Mouse (Mus musculus) urinary bladder, postnatal 0 days (tissue): ENCODE measurements around the gene Bmi1. TPM values are rescaled to one million over a fixed set of nuclear protein-coding genes. Genes with fewer than 3 reads are reported as not detected.

ENCODE experiments used
- polyA plus RNA-seq: library from polyadenylated mRNA; unstranded; fragments of >200 nt; fragmentation: Nextera tagmentation; extraction: Ambion mirVana; gene quantifications from 2 replicates; pipeline ENCODE4 v1.2.1, GENCODE M21; 2015

The Bmi1 gene
- polyA plus RNA-seq: 5.9 and 7.2 TPM in 2 replicates

GRCm38 (mm10) chr2:18676936-18677491 lies at the start of gene Bmi1:
Bmi1 (plus strand) TSS chr2:18677018.

GRCm38 (mm10) chr2:18672133-18672765 lies 4.6 kb upstream of the Bmi1 start, which contains the start of gene Commd3:
Commd3 (plus strand) TSS chr2:18672384.

GRCm38 (mm10) chr2:18693871-18694610 lies 17.2 kb downstream of the Bmi1 start, which contains the start of gene Spag6:
Spag6 (plus strand) TSS chr2:18694032.

Other genes starting within 250 kb of the Bmi1 start
- 175 and 208 TPM in 2 replicates for gene Commd3, start 4.6 kb upstream of the Bmi1 start, polyA plus RNA-seq
- gene Spag6, start 17.0 kb downstream of the Bmi1 start, polyA plus RNA-seq: not detected in 2 replicates